Mouse (Mus musculus) heart, adult 2 months (tissue): ENCODE measurements around the gene Arid4a.

Experiments used
- CTCF ChIP-seq: fragments of 200-600 bp; IDR thresholded peaks from 2 replicates; pipeline ENCODE4 v1.8.1; 2022; ENCODE audit warnings: antibody characterized with exemption, mild to moderate bottlenecking, moderate library complexity
- POLR2A ChIP-seq: fragments of 200-500 bp; IDR thresholded peaks from 2 replicates; pipeline ENCODE4 v1.6.1; 2011; ENCODE audit warnings: mild to moderate bottlenecking, low read depth, low read length, control low read depth; ENCODE audit not compliant: insufficient read depth

DNA sequence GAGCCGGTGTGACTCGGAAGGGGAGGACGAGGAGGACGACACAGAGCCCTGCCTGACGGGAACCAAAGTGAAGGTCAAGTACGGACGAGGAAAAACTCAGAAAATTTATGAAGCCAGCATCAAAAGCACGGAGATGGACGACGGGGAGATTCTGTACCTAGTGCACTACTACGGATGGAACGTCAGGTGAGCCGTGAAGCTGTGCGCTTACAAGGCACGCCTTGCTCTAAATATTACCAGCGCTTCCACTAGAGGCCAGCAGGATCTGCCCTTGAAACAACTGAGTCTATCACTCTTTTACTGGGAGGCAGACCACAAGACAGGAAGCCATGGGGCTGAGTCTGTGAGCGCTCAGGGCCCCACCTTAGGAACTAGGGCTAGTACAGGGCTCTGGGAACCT, 54.1 kb downstream of the Arid4a start:
- TF ChIP-seq POLR2A (no peak), CTCF (no peak)
